Mouse (Mus musculus) embryonic fibroblast, embryonic 13.5 days (primary cell): Measurements from ENCODE around the gene Cntn6.

ENCODE experiments used
- CTCF ChIP-seq: IDR thresholded peaks from 2 replicates; pipeline ENCODE4 v1.5.1; 2011; ENCODE audit warnings: mild to moderate bottlenecking, control low read depth, low read length, moderate library complexity, borderline replicate concordance; ENCODE audit not compliant: insufficient read depth
- POLR2A ChIP-seq: IDR thresholded peaks from 2 replicates; pipeline ENCODE4 v1.6.1; 2011; ENCODE audit warnings: low read depth, mild to moderate bottlenecking, control low read depth, low read length, moderate library complexity

DNA sequence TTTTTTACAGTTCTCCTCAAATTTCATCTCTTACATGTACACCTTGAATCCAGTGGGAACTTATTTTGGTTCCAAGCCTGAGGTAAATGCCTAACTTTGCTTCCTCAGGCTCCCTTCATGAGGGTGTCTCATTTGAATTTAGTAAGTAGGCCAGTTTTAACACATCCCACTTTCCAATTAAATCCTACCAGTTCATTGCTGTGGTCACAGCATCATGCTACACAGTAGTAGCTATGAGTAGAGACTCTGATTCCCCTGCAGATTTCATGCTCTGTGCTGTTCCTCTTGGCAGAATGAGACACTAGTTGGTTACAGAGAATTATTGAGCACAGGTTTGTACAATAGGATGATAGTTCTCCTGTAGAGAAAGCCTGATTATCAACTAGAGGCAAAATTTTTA is 181.7 kb downstream of the Cntn6 start:
- TF ChIP-seq CTCF (no peak), POLR2A (no peak)
